Mouse (Mus musculus) gastrocnemius, adult 18-20 months (tissue): ENCODE measurements around the gene Gm10197. TPM values are rescaled to one million over a fixed set of nuclear protein-coding genes. Genes with fewer than 3 reads are reported as not detected.

Source experiments
- DNase-seq: peaks from one replicate; pipeline ENCODE4 v3.0.0; 2021; ENCODE audit warnings: low spot score
- total RNA-seq, 2 experiments: library from RNA; stranded (reverse); gene quantifications; 2 replicates each; pipeline ENCODE4 v1.2.3; 2021

Gene Gm10197
- total RNA-seq, 2 experiments from 2014 or later: not detected

GRCm38 (mm10) chr19:53394552-53394951 is 23.0 kb upstream of the Gm10197 start:
- DNase-seq: peak; percentile 61

- DNase-seq: no peak
Observed at GRCm38 (mm10) chr19:53393646-53394045, 22.1 kb upstream of the Gm10197 start.

- no peak for DNase-seq
Observed at GRCm38 (mm10) chr19:53392781-53393343, 21.3 kb upstream of the Gm10197 start.

GRCm38 (mm10) chr19:53391787-53392186 is 20.2 kb upstream of the Gm10197 start:
- no peak for DNase-seq

- no peak for DNase-seq
Observed at GRCm38 (mm10) chr19:53391386-53391785, 19.8 kb upstream of the Gm10197 start.

- DNase-seq: peak; percentile 99
Observed at GRCm38 (mm10) chr19:53390495-53391007, 19.0 kb upstream of the Gm10197 start, which contains the start of gene Smndc1. Gene Smndc1 (minus strand): TSS chr19:53390578.

- no peak for DNase-seq
Observed at GRCm38 (mm10) chr19:53389851-53390431, 18.4 kb upstream of the Gm10197 start.

GRCm38 (mm10) chr19:53389417-53389816 is 17.9 kb upstream of the Gm10197 start:
- DNase-seq: no peak

GRCm38 (mm10) chr19:53383336-53383735 is 11.8 kb upstream of the Gm10197 start:
- no peak for DNase-seq

GRCm38 (mm10) chr19:53378421-53378820 is 6.9 kb upstream of the Gm10197 start:
- no peak for DNase-seq

- DNase-seq: no peak
Observed at GRCm38 (mm10) chr19:53377652-53378051, 6.1 kb upstream of the Gm10197 start.

- no peak for DNase-seq
Observed at GRCm38 (mm10) chr19:53375816-53376215, 4.2 kb upstream of the Gm10197 start.

GRCm38 (mm10) chr19:53375299-53375698 is 3.7 kb upstream of the Gm10197 start:
- no peak for DNase-seq

- no peak for DNase-seq
Observed at GRCm38 (mm10) chr19:53373570-53373969, 2.0 kb upstream of the Gm10197 start.

GRCm38 (mm10) chr19:53370233-53370632 is 1.3 kb downstream of the Gm10197 start:
- DNase-seq: no peak

GRCm38 (mm10) chr19:53369469-53370043 is 2.0 kb downstream of the Gm10197 start:
- peak; percentile 84 for DNase-seq

- no peak for DNase-seq
Observed at GRCm38 (mm10) chr19:53366881-53367280, 4.7 kb downstream of the Gm10197 start.

GRCm38 (mm10) chr19:53366057-53366775 is 5.3 kb downstream of the Gm10197 start:
- DNase-seq: no peak

GRCm38 (mm10) chr19:53364963-53365362 is 6.6 kb downstream of the Gm10197 start:
- DNase-seq: peak; percentile 78

GRCm38 (mm10) chr19:53364551-53364950 is 7.0 kb downstream of the Gm10197 start:
- DNase-seq: no peak

- no peak for DNase-seq
Observed at GRCm38 (mm10) chr19:53362967-53363366, 8.6 kb downstream of the Gm10197 start.
